Mouse (Mus musculus): ENCODE measurements around the gene Atp13a2.

The Atp13a2 gene

DNA sequence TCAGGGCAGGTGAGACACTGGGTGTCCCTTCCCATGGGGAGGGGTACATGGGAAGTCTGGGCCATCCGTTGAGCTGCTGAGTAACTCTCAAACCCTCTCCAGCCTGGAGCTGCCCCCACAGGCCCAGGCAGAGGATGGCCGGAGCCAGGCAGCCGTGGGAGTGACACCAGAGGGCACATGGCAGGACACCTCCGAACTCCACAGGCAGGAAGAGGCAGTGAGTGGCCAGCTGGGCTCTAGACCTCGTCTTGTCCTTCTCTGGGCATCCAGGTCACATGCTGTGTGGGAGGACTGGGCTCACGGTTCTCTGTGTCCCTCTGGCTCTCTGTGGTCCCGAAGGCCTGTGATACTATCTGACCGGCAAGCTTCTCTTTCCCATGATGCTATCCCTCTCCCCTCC lies 7.2 kb downstream of the Atp13a2 start:
- DNase-seq (ENCODE audit: low spot score in 2 of 2) = no peak

DNA sequence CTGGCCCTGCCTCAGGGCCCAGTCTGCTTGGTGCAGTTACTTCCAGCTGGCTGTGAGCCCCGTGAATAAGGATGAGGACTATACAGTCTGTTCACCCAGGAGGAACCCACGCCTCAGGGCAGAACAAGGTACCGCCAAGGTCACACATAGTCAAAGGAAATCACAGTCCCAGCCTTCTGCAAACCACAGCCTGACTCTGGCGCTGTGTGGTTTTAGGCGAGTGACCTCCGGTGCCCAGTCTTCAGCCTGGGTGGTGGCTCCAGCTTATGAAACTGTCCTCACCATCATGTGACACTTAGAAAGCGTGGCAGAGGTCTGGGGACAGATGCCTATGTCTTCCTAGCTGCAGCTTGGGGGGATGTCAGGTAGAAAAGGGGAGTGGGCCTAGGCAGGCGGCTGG lies 9.1 kb downstream of the Atp13a2 start:
- DNase-seq (ENCODE audit: low spot score in 2 of 2) = no peak

DNA sequence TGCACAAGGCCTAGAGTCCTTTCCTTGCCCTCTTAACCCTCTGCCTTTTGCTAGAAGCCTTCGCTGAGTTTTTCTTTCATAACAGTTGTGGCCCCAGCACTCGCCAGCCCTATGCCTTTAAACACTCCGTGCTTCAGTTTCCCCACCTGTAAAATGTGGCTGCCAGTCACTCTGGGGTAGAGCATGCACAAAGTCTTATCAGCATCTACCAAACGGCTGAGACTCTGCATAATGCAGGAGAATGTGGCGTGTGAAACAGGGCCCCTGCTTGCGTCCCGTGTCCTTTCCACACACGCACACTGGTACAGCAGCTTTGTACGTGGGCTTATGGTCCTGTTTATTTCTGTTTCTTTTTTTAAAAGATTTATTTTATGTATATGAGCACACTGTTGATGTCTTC lies 10.1 kb downstream of the Atp13a2 start:
- no peak for DNase-seq (ENCODE audit: low spot score in 2 of 2)

DNA sequence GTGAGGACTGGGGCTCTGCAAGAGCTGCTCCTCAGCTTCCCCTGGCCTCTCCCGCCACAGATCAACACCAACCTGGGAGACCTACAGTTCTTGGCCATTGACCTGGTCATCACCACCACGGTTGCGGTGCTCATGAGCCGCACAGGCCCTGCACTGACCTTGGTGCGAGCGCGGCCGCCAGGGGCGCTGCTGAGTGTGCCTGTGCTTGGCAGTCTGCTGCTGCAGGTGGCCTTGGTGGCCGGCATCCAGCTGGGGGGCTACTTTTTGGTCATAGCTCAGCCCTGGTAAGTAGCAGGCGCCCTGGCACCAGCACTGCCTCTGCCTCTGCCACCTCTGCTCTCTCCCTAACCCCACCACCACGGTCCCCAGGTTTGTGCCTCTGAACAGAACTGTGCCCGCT lies 19.3 kb downstream of the Atp13a2 start:
- DNase-seq (ENCODE audit: low spot score in 2 of 2) = no peak

DNA sequence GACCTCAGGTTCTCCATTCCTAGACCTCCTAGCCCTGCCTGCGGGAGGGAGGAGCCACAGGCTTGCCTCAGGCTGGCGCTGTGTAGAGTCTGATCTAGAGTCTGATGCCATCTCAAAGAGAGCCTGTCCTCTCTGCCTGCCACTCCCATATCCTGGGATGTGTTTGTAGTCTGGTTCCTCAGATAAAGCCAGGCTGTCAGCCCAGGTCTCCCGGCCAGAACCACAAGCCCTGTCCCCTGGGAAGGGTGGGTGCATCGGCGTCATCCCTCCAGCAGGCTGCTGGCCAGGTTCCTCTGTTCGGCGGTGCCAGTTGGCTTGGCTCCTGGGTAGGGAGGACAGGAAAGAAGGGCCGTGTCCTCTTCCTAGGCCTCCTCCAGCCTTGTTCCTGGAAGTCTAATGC lies 21.4 kb downstream of the Atp13a2 start:
- no peak for DNase-seq (ENCODE audit: low spot score in 2 of 2)

DNA sequence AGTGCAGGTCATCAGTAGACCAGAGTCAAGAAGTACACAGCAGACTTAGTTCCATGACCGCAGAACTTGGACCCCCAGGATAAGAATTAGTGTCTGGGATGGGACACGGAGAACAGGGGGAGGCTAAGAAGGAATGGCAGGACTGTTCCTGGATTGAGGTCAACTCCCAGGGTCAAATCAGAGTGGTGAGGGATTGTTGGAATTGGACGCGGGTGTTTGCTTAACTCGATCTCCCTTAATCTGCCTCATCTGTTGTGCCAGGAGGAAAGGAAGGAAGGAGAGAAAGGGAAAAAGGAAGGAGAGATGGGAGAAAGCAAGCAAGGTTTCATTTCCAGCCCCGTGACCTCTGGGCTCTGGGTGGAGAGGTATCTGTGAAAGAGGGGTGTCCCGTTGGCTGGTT lies 23.4 kb downstream of the Atp13a2 start, which contains the start of gene Mfap2:
Mfap2 (plus strand) TSS at position 301 of the 400 bp plus-strand sequence.
- no peak for DNase-seq (ENCODE audit: low spot score in 2 of 2)

DNA sequence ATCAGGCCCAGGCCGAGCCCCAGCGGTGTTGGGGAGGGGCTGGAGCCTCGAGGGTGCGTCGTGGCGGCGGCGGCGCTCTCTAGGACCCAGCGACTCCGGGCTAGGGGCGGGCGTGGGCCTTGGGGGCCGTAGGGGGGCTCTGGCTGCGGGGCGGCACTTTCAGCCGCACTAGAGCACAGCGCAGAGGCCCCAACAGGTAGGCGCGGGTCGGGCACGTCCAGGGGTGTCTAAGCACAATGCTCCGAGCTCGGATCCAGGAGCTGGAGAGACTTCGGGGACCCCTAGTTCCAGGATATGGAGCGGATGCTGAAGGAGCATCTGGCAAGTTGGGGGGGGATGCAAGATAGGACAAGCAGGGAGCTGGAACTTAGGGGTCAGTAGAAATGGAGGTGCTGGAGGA lies 23.9 kb downstream of the Atp13a2 start:
- DNase-seq (ENCODE audit: low spot score in 2 of 2) = peak in 1 of 2 experiments; percentile 52

DNA sequence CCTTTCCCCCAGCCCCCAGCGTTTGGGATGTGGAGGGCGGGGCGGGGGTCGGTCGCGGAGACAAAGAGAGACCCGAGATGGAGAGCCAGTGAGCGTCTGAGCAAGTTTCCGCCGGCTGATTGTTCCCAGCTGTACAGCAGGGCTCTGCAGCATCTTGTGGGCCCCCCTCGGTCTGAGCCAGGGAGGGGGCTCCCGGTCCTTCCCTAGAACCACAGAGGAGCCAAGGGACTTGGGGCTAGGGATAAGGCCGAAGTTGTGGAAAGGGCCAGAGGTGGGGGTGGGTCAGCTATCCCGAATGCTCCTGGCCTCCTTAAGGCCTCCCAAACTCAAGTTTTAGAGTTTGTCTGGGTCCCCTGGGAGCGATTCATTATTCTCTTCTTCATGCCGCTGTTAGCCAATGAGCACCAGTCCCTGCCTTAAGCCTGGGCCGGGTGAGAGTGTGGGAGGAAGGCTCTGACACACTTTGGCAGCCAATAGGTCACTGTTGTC lies 24.3 kb downstream of the Atp13a2 start:
- DNase-seq (ENCODE audit: low spot score in 2 of 2) = no peak

DNA sequence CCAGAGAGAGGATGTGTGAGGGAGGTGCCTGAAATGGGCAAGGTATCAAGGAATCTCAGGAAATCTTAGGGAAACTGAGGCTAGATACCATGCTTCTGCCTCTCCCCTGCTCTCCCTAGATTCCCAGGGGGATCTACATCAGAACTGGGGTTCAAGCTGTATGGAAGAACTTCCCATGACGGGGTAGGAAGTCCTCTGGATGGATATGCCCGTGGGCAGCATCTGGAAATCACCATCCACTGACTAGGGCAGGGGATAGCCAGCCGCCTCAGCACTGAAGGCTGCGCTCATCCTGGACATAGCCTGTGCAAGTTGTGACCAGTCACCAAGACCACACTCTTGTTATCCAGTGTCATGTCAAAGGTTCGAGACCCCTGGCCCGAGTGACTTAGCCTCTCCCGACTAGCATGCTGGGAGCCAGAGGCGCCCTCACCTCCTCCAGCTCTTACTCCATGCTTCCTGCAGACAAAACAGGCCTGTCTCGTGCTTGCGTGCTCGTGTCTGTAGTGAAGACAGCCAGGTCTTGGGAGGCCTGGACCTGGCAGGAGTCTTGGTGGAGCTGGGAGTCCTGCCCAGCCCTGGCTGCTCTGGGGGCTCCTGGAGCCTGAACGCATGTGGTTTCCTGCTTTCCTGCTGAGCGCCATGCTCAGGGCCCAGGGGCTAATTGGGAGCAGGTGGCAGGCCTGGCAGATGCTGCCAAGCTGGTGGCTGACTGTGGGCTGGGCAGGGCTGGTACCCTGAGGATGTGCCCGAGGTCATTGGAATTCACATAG lies 25.1 kb downstream of the Atp13a2 start:
- DNase-seq (ENCODE audit: low spot score in 2 of 2) = peak in 1 of 2 experiments; percentile 52

DNA sequence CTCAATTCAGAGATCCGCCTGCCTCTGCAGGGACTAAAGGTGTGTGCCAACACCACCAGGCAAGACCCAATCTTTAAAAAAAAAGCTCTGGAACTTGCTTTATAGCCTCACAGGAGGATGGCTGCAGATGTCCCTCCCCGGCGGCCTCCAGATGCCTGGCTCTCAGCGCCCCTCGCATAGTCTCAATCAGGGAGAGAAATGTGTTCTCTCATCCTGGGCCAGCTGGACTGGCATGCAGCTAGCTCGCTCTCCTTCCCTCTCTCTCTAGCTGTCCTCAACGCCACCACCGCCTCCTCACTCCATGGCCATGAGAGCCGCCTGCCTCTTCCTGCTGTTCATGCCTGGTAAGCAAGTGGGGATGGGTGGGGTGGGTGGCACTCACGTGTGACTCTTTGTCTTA lies 25.9 kb downstream of the Atp13a2 start:
- DNase-seq (ENCODE audit: low spot score in 2 of 2) = no peak

DNA sequence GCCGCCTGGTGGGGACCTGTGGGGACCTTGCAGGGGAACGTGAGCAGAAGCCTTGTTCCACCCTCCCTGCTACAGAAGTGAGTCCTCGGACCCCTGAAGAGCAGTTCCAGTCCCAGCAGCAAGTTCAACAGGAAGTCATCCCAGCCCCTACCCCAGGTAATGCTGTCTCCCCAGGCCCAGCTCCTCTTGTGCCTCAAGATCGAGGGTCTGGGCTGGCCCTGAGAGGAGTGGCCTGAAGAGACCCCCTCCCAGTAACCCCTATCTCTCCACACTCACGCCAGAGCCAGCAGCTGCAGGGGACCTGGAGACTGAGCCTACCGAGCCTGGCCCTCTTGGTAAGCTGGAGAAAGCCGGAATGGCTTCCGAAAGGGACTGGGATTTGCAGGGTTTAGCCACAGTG lies 27.4 kb downstream of the Atp13a2 start:
- DNase-seq (ENCODE audit: low spot score in 2 of 2) = no peak

DNA sequence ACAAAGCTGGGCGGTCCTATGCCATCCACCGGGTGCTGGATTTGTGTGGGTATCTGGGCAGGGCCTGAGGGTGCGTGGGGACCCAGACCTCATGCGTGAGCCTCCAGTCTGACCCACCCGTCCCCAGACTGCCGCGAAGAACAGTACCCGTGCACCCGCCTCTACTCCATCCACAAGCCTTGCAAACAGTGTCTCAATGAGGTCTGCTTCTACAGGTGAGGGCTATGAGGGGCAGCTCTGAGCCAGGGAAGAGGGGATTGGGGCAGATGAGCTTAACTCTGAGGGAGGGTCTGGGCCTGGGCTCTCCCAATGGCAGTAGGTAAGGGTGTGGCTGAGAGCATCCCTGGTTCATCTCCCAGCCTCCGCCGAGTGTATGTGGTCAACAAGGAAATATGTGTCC lies 28.2 kb downstream of the Atp13a2 start:
- no peak for DNase-seq (ENCODE audit: low spot score in 2 of 2)

DNA sequence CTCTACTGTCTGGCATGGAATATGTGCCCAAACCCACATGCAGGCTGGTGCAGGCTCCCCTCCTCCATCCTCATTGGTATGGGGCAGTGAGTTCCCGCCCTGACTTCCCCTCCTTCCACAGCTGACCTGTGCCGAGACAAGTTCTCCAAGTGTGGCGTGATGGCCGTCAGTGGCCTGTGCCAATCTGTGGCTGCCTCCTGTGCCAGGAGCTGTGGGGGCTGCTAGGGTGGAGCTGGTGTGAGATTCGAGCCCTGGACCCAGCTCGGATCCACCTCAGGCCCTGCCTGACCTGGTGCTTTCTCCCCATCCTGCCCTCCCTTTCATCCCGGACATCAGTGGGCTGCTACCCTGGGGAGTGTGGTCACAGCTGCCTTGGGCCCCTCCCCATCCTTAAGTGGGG lies 28.7 kb downstream of the Atp13a2 start:
- no peak for DNase-seq (ENCODE audit: low spot score in 2 of 2)

DNA sequence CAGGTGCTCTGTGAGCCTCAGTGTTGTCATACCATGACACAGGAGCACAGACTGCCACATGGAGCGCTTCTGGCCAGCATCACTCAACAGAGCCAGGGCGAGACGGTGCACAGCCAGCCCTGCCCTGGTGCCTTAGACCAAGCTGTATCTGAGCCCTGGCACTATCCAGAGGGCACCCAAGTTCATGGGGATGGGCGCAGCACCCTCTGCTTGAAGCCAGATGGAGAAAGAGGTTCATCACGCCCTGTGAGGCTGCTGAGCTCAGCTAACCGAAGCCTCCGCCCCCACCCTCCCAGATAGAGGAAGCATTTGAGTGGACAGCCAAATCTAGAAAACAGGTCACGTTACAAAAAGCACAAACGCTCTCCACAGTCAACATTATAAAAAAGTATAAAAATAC lies 29.6 kb downstream of the Atp13a2 start:
- DNase-seq (ENCODE audit: low spot score in 2 of 2) = no peak

DNA sequence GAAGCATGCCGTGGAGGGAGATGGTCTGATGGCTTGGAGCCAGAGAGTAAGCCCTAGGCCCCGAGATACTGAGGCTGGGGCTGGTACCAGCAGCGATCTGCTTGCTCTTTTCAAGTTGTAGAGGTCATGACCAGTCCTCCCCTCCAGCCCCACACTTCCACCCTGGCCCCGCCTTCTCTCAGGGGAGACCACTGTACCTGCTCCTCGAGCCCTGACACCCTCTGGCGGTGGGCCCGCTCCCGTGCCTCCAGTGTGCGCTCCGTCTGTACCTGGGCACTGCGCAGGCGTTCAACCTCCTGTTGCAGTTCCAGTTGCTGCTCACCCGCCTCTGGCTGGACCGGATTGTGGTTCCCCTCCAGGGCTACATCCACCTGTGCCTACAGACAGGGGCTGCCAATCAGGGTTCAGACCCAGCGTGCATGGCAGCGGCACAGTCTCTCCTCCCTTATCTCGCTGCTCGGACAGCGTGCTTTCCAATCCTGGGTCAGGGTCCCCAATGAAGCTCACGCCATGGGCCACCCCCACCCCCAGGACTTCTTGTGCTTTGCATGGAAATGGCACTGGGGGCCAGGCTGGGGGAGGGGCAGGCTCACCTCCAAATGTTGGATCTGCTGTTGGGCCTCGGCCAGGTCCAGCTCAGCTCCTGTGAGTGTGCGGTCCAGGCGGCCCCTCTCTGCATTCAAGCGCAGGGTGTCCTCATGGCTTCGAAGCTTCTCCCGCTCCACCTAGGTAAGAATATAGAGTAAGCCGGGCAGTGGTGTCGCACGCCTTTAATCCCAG lies 31.2 kb downstream of the Atp13a2 start:
- DNase-seq (ENCODE audit: low spot score in 2 of 2) = no peak

DNA sequence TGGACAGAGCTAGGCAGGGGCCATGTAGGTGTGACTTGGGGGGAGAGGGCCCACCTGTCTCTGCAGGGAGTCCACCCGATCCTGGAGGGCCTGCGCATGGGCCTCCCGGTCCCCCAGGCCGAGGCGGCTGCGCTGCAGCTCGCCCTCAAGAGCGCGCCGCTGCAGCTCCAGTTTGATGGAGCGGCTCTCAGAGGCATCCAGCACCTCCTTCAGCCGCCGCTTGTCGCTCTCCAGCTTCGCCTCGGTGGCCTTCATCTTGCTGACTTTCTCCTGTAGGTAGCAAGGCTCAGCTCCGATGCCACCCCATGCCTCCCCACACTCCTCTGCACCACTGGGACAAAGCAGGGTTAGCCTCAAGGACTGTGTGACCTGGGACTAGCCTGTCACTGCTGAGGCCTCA lies 33.5 kb downstream of the Atp13a2 start:
- DNase-seq (ENCODE audit: low spot score in 2 of 2) = no peak

DNA sequence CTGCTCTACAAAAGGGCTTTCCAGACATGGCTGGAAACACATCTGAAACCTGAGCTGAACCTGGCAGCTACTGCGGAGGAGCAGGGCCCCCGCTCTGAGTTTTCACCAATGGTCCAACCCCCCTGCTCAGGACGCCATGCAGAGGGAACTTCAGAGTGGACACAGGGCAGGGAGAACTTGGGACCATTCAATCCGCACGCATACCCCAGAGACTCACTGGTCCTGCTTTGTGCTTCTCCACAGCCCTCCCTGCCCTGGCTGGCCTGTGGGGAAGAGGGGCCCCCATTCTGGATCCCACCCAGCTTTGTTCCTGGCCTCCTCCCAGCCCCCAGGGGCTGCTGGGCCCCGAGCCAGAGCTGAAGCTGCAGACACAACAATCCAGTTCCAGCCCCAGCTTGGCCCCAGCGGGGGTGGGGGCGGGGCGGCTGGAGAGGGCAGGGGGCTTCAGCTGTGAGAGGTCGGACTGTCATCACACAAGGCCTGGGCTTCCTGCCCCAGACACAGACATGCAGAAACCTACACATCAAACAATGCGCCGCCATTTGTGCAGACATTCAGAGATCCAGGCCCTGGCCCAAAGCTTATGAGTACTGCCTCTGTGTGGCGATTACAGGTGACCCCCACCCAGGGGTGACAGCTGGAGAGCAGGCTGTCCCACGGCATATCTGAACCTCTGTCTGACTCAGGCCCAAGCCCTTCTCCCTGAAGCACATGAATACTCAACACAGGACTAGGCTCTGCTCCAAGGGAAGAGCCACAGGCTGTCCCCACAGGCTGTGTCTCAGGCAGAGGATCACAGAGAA lies 34.3 kb downstream of the Atp13a2 start:
- peak; percentile 83 to 85 for DNase-seq (ENCODE audit: low spot score in 2 of 2)

DNA sequence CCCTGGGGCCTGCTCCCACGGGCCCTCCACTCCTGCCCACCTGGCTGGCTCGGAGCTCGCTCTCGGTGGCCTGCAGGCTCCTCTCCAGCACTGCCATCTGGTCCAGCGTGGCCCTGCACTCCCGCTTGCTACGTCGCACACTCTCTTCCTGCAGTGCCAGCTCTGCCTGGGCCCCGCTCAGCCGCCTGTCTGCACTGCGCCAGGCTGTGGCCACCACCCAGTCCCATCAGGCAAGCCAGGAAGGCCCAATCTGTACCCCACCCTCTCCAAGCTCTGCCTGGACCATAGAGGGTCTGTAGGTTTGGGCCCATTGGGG lies 34.9 kb downstream of the Atp13a2 start:
- no peak for DNase-seq (ENCODE audit: low spot score in 2 of 2)

DNA sequence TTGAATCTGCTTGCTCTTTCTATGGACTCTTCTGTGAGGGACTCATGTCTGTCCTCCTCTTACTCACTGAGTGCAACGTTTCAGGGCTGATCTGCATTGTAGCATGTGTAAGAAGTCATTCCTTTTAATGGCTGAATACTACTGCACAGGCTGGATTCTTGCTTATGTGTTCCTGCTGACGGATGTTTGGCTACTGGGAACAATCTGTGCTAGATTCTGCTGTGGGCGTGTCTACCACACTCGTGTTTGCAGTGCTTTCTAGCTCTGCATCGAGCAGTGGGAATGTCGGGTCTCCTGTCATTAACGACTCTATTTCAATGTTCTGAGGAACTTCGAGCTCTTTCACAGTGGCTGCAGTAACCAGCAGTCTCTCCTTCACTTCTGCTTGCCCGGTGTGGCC lies 37.4 kb downstream of the Atp13a2 start:
- no peak for DNase-seq (ENCODE audit: low spot score in 2 of 2)

DNA sequence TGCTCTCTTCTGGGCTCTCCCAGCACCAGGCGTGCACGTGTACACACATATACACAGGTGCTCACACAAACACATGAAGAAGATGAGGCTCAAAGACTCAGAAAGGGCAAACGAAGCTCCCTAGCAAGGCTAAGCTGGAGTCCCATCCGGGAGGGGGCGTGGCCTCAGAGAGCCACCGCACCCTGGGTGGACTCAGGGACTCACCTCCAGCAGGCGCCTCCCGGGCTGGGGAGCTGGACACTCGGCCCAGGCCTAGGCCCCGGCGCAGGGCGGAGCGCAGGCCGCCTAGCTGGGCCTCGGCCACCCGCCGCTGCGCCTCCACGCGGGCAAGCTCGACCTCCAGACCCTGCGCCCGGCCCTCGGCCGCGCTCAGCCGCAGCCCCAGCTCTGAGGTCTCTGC lies 38.3 kb downstream of the Atp13a2 start:
- DNase-seq (ENCODE audit: low spot score in 2 of 2) = no peak

DNA sequence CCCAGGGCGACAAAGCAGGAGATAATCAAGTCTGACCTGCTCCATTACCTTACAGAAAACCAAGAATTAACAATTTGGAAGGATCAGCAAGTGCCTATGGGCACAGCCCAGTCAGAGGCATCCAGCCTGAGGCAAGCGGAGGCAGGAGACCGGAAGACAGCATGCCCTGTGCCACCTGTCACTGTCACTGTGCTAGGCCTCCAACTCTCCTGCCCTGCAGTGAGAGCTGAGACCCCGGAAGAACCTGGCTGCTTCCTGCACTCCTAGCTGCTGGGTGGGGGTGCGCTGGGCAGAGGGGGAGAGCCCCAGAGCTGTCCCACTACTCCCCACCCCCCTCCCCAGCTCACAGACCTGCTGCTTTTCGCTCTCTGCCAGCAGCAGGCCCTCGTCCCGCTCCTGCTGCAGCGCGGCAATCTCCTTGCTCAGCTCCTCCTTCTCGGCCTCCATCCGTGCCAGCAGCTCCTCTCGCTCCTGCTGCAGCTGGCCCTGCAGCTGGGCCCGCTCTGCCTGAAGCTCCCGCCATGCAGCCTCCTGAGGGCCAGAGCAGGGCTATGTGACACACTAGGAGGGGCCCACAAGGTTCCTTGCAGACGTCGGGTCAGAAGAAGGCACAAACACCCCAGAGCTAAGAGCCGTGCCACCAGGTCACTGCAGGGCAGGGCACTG lies 44.0 kb downstream of the Atp13a2 start:
- no peak for DNase-seq (ENCODE audit: low spot score in 2 of 2)

DNA sequence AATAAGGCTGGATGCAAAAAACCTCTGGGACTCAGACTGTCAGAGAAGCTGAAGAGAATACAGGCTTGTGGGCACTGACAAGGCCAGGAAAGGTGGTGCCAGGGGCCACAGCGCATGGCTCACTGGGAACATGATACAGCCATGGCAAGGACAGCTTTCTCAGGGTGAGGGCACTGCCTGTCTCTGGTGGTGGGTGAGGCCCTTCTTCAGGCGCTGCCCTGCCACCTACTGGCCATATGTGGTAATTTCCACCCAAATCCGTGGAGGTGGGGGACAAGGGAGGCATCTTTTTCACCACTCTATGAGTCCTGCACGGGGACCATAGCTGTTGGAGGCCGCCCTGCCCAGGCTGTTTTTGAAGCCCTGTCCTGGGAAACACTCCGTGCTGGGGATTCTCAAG lies 45.1 kb downstream of the Atp13a2 start:
- peak; percentile 72 to 83 for DNase-seq (ENCODE audit: low spot score in 2 of 2)
